Mouse (Mus musculus): ENCODE data around the gene Rpl18. TPM values are rescaled to one million over a fixed set of nuclear protein-coding genes. Genes with fewer than 3 reads are reported as not detected.

Gene Rpl18
- polyA plus RNA-seq, 2 experiments from 2014 or later = 2,369 to 2,427 TPM

- ATAC-seq = peak; percentile 99
These were observed 18.2 kb downstream of the Rpl18 start for GRCm38 (mm10) chr7:45733477-45733876.

- ATAC-seq = peak; percentile 66
These were observed 24.0 kb downstream of the Rpl18 start for GRCm38 (mm10) chr7:45739162-45739763.

- ATAC-seq = no peak
These were observed 24.6 kb downstream of the Rpl18 start for GRCm38 (mm10) chr7:45739820-45740219.

- no peak for ATAC-seq
These were observed 26.1 kb downstream of the Rpl18 start for GRCm38 (mm10) chr7:45741308-45741707.

- peak; percentile 89 for ATAC-seq
These were observed 26.5 kb downstream of the Rpl18 start for GRCm38 (mm10) chr7:45741777-45742176.

- ATAC-seq = peak; percentile 56
These were observed 27.1 kb downstream of the Rpl18 start for GRCm38 (mm10) chr7:45742338-45742737.

GRCm38 (mm10) chr7:45744387-45744786 is 29.1 kb downstream of the Rpl18 start:
- no peak for ATAC-seq

- no peak for ATAC-seq
These were observed 31.3 kb downstream of the Rpl18 start for GRCm38 (mm10) chr7:45746518-45746917.

- no peak for ATAC-seq
These were observed 32.2 kb downstream of the Rpl18 start for GRCm38 (mm10) chr7:45747450-45747849.

- no peak for ATAC-seq
These were observed 32.9 kb downstream of the Rpl18 start for GRCm38 (mm10) chr7:45748110-45748509.

GRCm38 (mm10) chr7:45749401-45749800 is 34.1 kb downstream of the Rpl18 start:
- no peak for ATAC-seq

- ATAC-seq = no peak
These were observed 34.9 kb downstream of the Rpl18 start for GRCm38 (mm10) chr7:45750162-45750561.

GRCm38 (mm10) chr7:45755703-45756102 is 40.4 kb downstream of the Rpl18 start:
- ATAC-seq = no peak

GRCm38 (mm10) chr7:45759400-45759799 is 44.1 kb downstream of the Rpl18 start:
- no peak for ATAC-seq

GRCm38 (mm10) chr7:45760151-45760550 is 44.9 kb downstream of the Rpl18 start:
- no peak for ATAC-seq

- peak; percentile 96 for ATAC-seq
These were observed 50.7 kb downstream of the Rpl18 start for GRCm38 (mm10) chr7:45765995-45766394.

- no peak for ATAC-seq
These were observed 51.5 kb downstream of the Rpl18 start for GRCm38 (mm10) chr7:45766764-45767163.

GRCm38 (mm10) chr7:45767500-45767899 is 52.2 kb downstream of the Rpl18 start:
- ATAC-seq = no peak

Other genes with a start within 250 kb of the Rpl18 start
- 100 to 1,000 TPM; 146 to 164 TPM for gene Bax, start 248.6 kb upstream of the Rpl18 start, polyA plus RNA-seq (2017; shearing (Covaris generic))
- gene Tulp2, start 233.6 kb upstream of the Rpl18 start, polyA plus RNA-seq (2017; shearing (Covaris generic)) = 1 to 10 TPM; 1.2 TPM
- gene Gm45808, start 228.6 kb upstream of the Rpl18 start, polyA plus RNA-seq (2017; shearing (Covaris generic)) = under 1 TPM in 1 of 2 experiments, not detected in 1; 0.62 TPM
- gene Dhdh, start 226.7 kb upstream of the Rpl18 start, polyA plus RNA-seq (2017; shearing (Covaris generic)) = 1 to 10 TPM; 1.1 to 2.7 TPM
- gene Nucb1, start 205.1 kb upstream of the Rpl18 start, polyA plus RNA-seq (2017; shearing (Covaris generic)) = 100 to 1,000 TPM; 124 to 159 TPM
- 100 to 1,000 TPM in 1 of 2 experiments, 10 to 100 TPM in 1; 49.3 to 132 TPM for gene Ppp1r15a, start 189.2 kb upstream of the Rpl18 start, polyA plus RNA-seq (2017; shearing (Covaris generic))
- gene Plekha4, start 189.1 kb upstream of the Rpl18 start, polyA plus RNA-seq (2017; shearing (Covaris generic)) = under 1 TPM in 1 of 2 experiments, not detected in 1; 0.20 TPM
- under 1 TPM; 0.77 to 0.81 TPM for gene Hsd17b14, start 160.6 kb upstream of the Rpl18 start, polyA plus RNA-seq (2017; shearing (Covaris generic))
- 10 to 100 TPM; 46.4 to 77.9 TPM for gene Bcat2, start 145.3 kb upstream of the Rpl18 start, polyA plus RNA-seq (2017; shearing (Covaris generic))
- gene Fgf21, start 100.0 kb upstream of the Rpl18 start, polyA plus RNA-seq (2017; shearing (Covaris generic)) = not detected
- gene Fut1, start 98.2 kb upstream of the Rpl18 start, polyA plus RNA-seq (2017; shearing (Covaris generic)) = not detected
- not detected for gene Izumo1, start 93.6 kb upstream of the Rpl18 start, polyA plus RNA-seq (2017; shearing (Covaris generic))
- gene Rasip1, start 88.0 kb upstream of the Rpl18 start, polyA plus RNA-seq (2017; shearing (Covaris generic)) = under 1 TPM in 1 of 2 experiments, not detected in 1; 0.20 TPM
- gene Mamstr, start 75.5 kb upstream of the Rpl18 start, polyA plus RNA-seq (2017; shearing (Covaris generic)) = under 1 TPM; 0.32 to 0.40 TPM
- not detected for gene Fut2, start 49.1 kb upstream of the Rpl18 start, polyA plus RNA-seq (2017; shearing (Covaris generic))
- gene Ntn5, start 31.4 kb upstream of the Rpl18 start, polyA plus RNA-seq (2017; shearing (Covaris generic)) = not detected
- under 1 TPM in 1 of 2 experiments, not detected in 1; 0.30 TPM for gene Sec1, start 21.1 kb upstream of the Rpl18 start, polyA plus RNA-seq (2017; shearing (Covaris generic))
- gene Car11, start 15.6 kb upstream of the Rpl18 start, polyA plus RNA-seq (2017; shearing (Covaris generic)) = 1 to 10 TPM; 1.2 to 1.3 TPM
- 1 to 10 TPM; 7.4 to 8.8 TPM for gene Dbp, start 10.4 kb upstream of the Rpl18 start, polyA plus RNA-seq (2017; shearing (Covaris generic))
- 10 to 100 TPM; 15.2 to 21.1 TPM for gene Sphk2, start 2.5 kb downstream of the Rpl18 start, polyA plus RNA-seq (2017; shearing (Covaris generic))
- gene Fam83e, start 5.8 kb downstream of the Rpl18 start, polyA plus RNA-seq (2017; shearing (Covaris generic)) = not detected
- not detected for gene Spaca4, start 10.4 kb downstream of the Rpl18 start, polyA plus RNA-seq (2017; shearing (Covaris generic))
- gene Lmtk3, start 68.3 kb downstream of the Rpl18 start, polyA plus RNA-seq (2017; shearing (Covaris generic)) = not detected
- 1 to 10 TPM; 3.1 to 5.2 TPM for gene Sult2b1, start 69.2 kb downstream of the Rpl18 start, polyA plus RNA-seq (2017; shearing (Covaris generic))
- 10 to 100 TPM; 20.8 to 21.4 TPM for gene Cyth2, start 99.1 kb downstream of the Rpl18 start, polyA plus RNA-seq (2017; shearing (Covaris generic))
- not detected for gene Kcnj14, start 109.3 kb downstream of the Rpl18 start, polyA plus RNA-seq (2017; shearing (Covaris generic))
- 10 to 100 TPM; 26.2 to 36.3 TPM for gene Grwd1, start 115.5 kb downstream of the Rpl18 start, polyA plus RNA-seq (2017; shearing (Covaris generic))
- 10 to 100 TPM; 21.2 to 27.0 TPM for gene Kdelr1, start 157.3 kb downstream of the Rpl18 start, polyA plus RNA-seq (2017; shearing (Covaris generic))
- under 1 TPM in 1 of 2 experiments, not detected in 1; 0.23 TPM for gene Grin2d, start 162.9 kb downstream of the Rpl18 start, polyA plus RNA-seq (2017; shearing (Covaris generic))
- not detected for gene Syngr4, start 181.3 kb downstream of the Rpl18 start, polyA plus RNA-seq (2017; shearing (Covaris generic))
- gene Tmem143, start 181.5 kb downstream of the Rpl18 start, polyA plus RNA-seq (2017; shearing (Covaris generic)) = 1 to 10 TPM; 5.9 to 8.9 TPM
- 100 to 1,000 TPM; 575 to 614 TPM for gene Emp3, start 205.9 kb downstream of the Rpl18 start, polyA plus RNA-seq (2017; shearing (Covaris generic))
- gene Ccdc114, start 208.6 kb downstream of the Rpl18 start, polyA plus RNA-seq (2017; shearing (Covaris generic)) = 1 to 10 TPM; 2.9 to 3.7 TPM